Mouse (Mus musculus): ENCODE results near the gene Nudt3. TPM values are rescaled to one million over a fixed set of nuclear protein-coding genes. Genes with fewer than 3 reads are reported as not detected.
"Not testable (repeated sequence)": the region's sequence is repeated elsewhere in the genome, so short reads cannot be mapped to it uniquely, and the experiment has no call there.

Gene Nudt3
- total RNA-seq, 2 experiments from 2014 or later: 343 TPM

- no peak for DNase-seq (ENCODE audit: low spot score)
Observed at GRCm38 (mm10) chr17:27637333-27637732, 14.0 kb upstream of the Nudt3 start.

GRCm38 (mm10) chr17:27636132-27637020 is 13.1 kb upstream of the Nudt3 start, which contains the start of gene Rps10:
TSS of gene Rps10 (minus strand) at chr17:27636669.
- intact Hi-C loops (cut with DNase I): loop anchor here (5.0 kb wide), 1 partner anchor 434 kb away; the partner anchor contains the start of gene Lemd2
- no peak for DNase-seq (ENCODE audit: low spot score)

More at GRCm38 (mm10) chr17:27637333-27637732, 14.0 kb upstream of the Nudt3 start:
- intact Hi-C loops (cut with DNase I): loop anchor here (5.0 kb wide), 1 partner anchor 435 kb away; the partner anchor contains the start of gene Lemd2

GRCm38 (mm10) chr17:27635575-27635903 is 12.2 kb upstream of the Nudt3 start:
- intact Hi-C loops (cut with DNase I): loop anchor here (5.0 kb wide), 1 partner anchor 433 kb away; the partner anchor contains the start of gene Lemd2
- not testable (repeated sequence) for DNase-seq (ENCODE audit: low spot score)

GRCm38 (mm10) chr17:27634871-27635574 is 11.7 kb upstream of the Nudt3 start, which contains the start of gene RPS10-NUDT3:
TSS of gene RPS10-NUDT3 (minus strand) at chr17:27635222.
- intact Hi-C loops (cut with DNase I): loop anchor here (5.0 kb wide), 1 partner anchor 433 kb away; the partner anchor contains the start of gene Lemd2
- DNase-seq (ENCODE audit: low spot score): peak; percentile 83

GRCm38 (mm10) chr17:27629249-27630020 is 6.1 kb upstream of the Nudt3 start:
- peak; percentile 53 for DNase-seq (ENCODE audit: low spot score)
- intact Hi-C loops (cut with DNase I): loop anchor here (1.0 kb wide), 3 partner anchors 59 to 95 kb away; partner anchors contain the start of gene AI413582

- DNase-seq (ENCODE audit: low spot score): no peak
- intact Hi-C loops (cut with DNase I): no loop called here
Observed at GRCm38 (mm10) chr17:27628376-27628775, 5.1 kb upstream of the Nudt3 start.

- intact Hi-C loops (cut with DNase I): no loop called here
- no peak for DNase-seq (ENCODE audit: low spot score)
Observed at GRCm38 (mm10) chr17:27627451-27627850, 4.2 kb upstream of the Nudt3 start.

GRCm38 (mm10) chr17:27626681-27627080 is 3.4 kb upstream of the Nudt3 start:
- DNase-seq (ENCODE audit: low spot score): no peak
- intact Hi-C loops (cut with DNase I): no loop called here

GRCm38 (mm10) chr17:27625455-27626251 is 2.4 kb upstream of the Nudt3 start:
- intact Hi-C loops (cut with DNase I): no loop called here
- DNase-seq (ENCODE audit: low spot score): no peak

GRCm38 (mm10) chr17:27622611-27623359 is 510 bp downstream of the Nudt3 start:
- intact Hi-C loops (cut with DNase I): loop anchor here (5.0 kb wide), 1 partner anchor 35 kb away; no protein-coding TSS in a partner anchor
- DNase-seq (ENCODE audit: low spot score): no peak

GRCm38 (mm10) chr17:27621705-27622531 is 1.4 kb downstream of the Nudt3 start:
- DNase-seq (ENCODE audit: low spot score): no peak
- intact Hi-C loops (cut with DNase I): loop anchor here (2.0 to 5.0 kb wide), 2 partner anchors 17 to 35 kb away; no protein-coding TSS in a partner anchor

- intact Hi-C loops (cut with DNase I): loop anchor here (2.0 to 5.0 kb wide), 2 partner anchors 16 to 34 kb away; no protein-coding TSS in a partner anchor
- DNase-seq (ENCODE audit: low spot score): no peak
Observed at GRCm38 (mm10) chr17:27621161-27621560, 2.1 kb downstream of the Nudt3 start.

GRCm38 (mm10) chr17:27615388-27615787 is 7.9 kb downstream of the Nudt3 start:
- DNase-seq (ENCODE audit: low spot score): no peak
- intact Hi-C loops (cut with DNase I): no loop called here

- intact Hi-C loops (cut with DNase I): no loop called here
- DNase-seq (ENCODE audit: low spot score): no peak
Observed at GRCm38 (mm10) chr17:27613016-27613415, 10.3 kb downstream of the Nudt3 start.

- no peak for DNase-seq (ENCODE audit: low spot score)
- intact Hi-C loops (cut with DNase I): no loop called here
Observed at GRCm38 (mm10) chr17:27611994-27612393, 11.3 kb downstream of the Nudt3 start.

GRCm38 (mm10) chr17:27611519-27611884 is 11.8 kb downstream of the Nudt3 start:
- intact Hi-C loops (cut with DNase I): no loop called here
- no peak for DNase-seq (ENCODE audit: low spot score)

All from heart, postnatal 25 days (tissue).